Mouse (Mus musculus) Patski (cell line): ENCODE results near the gene Sass6. TPM values are rescaled to one million over a fixed set of nuclear protein-coding genes. Genes with fewer than 3 reads are reported as not detected.
A peak's percentile ranks its signal among the peaks of the same experiment; 100 is the strongest.
"Not testable (repeated sequence)": the region's sequence is repeated elsewhere in the genome, so short reads cannot be mapped to it uniquely, and the experiment has no call there.

Experiments used
- ATAC-seq: fragments of 100-300 bp; one replicate; pipeline ENCODE4 v1.8.0; 2021
- CTCF ChIA-PET: fragments of 350-600 bp; sonication (Branson Sonifier 250); formaldehyde crosslinking; loops from one replicate; lab custom pipeline; 2022; ENCODE audit warnings: inconsistent platforms; lab: Charles Lee
- POLR2A ChIA-PET: fragments of 350-600 bp; sonication (Branson Sonifier 250); formaldehyde crosslinking; loops from one replicate; lab custom pipeline; 2022; ENCODE audit warnings: antibody characterized with exemption, inconsistent platforms; lab: Charles Lee
- DNase-seq: peaks from one replicate; pipeline ENCODE4 v3.0.0-alpha.2; 2011; ENCODE audit warnings: low read depth, low spot score
- H3K27me3 ChIP-seq: fragments of 371-371 bp; one replicate; pipeline ENCODE4 v1.5.1; 2021
- CTCF ChIP-seq: fragments of 100-300 bp; IDR thresholded peaks from one replicate; pipeline ENCODE4 v1.5.1; 2021
- in situ Hi-C: fragments of 300-500 bp; cut with MboI; formaldehyde crosslinking; loops from 3 replicates; pipeline ENCODE4 v1.11.1; 2018; ENCODE audit warnings: low pct_unique_long_range_greater_than_20kb, mixed read lengths
- polyA plus RNA-seq: library from polyadenylated mRNA; unstranded; gene quantifications from one replicate; pipeline ENCODE4 v1.2.3, GENCODE M21; 2021

Gene Sass6
- polyA plus RNA-seq, 1 experiment from 2014 or later = 11.7 TPM

- TF ChIP-seq CTCF = no peak
- in situ Hi-C loops = no loop called here
- ATAC-seq = no peak
- H3K27me3 ChIP-seq = no peaks in the 10 kb centered on the region
- ChIA-PET CTCF (interaction anchor here (0.7 to 1.7 kb wide), 4 partner anchors 12 to 37 kb away, joined by 3 to 5 read pairs (median 4); no protein-coding TSS in a partner anchor), POLR2A (no interaction called here)
- no peak for DNase-seq
These were observed 47.1 kb downstream of the Sass6 start for GRCm38 (mm10) chr3:116641811-116642371.

GRCm38 (mm10) chr3:116642373-116642772 lies 47.6 kb downstream of the Sass6 start:
- DNase-seq (no peak), ATAC-seq (no peak)
- ChIA-PET POLR2A (no interaction called here), CTCF (interaction anchor here (0.7 to 1.8 kb wide), 4 partner anchors 11 to 38 kb away, joined by 3 to 5 read pairs (median 4); no protein-coding TSS in a partner anchor)
- in situ Hi-C loops = no loop called here
- H3K27me3 ChIP-seq = no peaks in the 10 kb centered on the region
- no peak for TF ChIP-seq CTCF

GRCm38 (mm10) chr3:116646387-116646786 lies 51.6 kb downstream of the Sass6 start:
- POLR2A ChIA-PET = no interaction called here
- ATAC-seq (no peak), DNase-seq (no peak)
- in situ Hi-C loops = no loop called here
- no peak for TF ChIP-seq CTCF
- H3K27me3 ChIP-seq = no peaks in the 10 kb centered on the region
- CTCF ChIA-PET = no interaction called here

- ChIA-PET CTCF (interaction anchor here (2.4 kb wide), 2 partner anchors 11 kb away, joined by 7 to 12 read pairs; no protein-coding TSS in a partner anchor), POLR2A (no interaction called here)
- no peaks in the 10 kb centered on the region for H3K27me3 ChIP-seq
- no peak for TF ChIP-seq CTCF
- ATAC-seq (no peak), DNase-seq (no peak)
- in situ Hi-C loops = no loop called here
These were observed 54.0 kb downstream of the Sass6 start for GRCm38 (mm10) chr3:116648805-116649204.

- CTCF ChIA-PET = interaction anchor here (0.8 to 2.4 kb wide), 8 partner anchors 9 to 143 kb away, joined by 3 to 12 read pairs (median 4); partner anchors contain the start of genes Dbt and Rtca
- ATAC-seq (no peak), DNase-seq (no peak)
- no peak for TF ChIP-seq CTCF
- in situ Hi-C loops = no loop called here
- POLR2A ChIA-PET = interaction anchor here (0.6 to 1.3 kb wide), 3 partner anchors 10 to 88 kb away, joined by 3 read pairs; no protein-coding TSS in a partner anchor
- no peaks in the 10 kb centered on the region for H3K27me3 ChIP-seq
These were observed 55.9 kb downstream of the Sass6 start for GRCm38 (mm10) chr3:116650698-116651097.

GRCm38 (mm10) chr3:116652033-116652446 lies 57.3 kb downstream of the Sass6 start:
- peak; percentile 47 for DNase-seq
- ChIA-PET POLR2A (no interaction called here), CTCF (interaction anchor here (0.6 kb wide), 1 partner anchor 9 kb away, joined by 3 read pairs; no protein-coding TSS in a partner anchor)
- ATAC-seq = peak; percentile 88
- TF ChIP-seq CTCF = no peak
- no peaks in the 10 kb centered on the region for H3K27me3 ChIP-seq
- in situ Hi-C loops = no loop called here

GRCm38 (mm10) chr3:116653278-116653945 lies 58.6 kb downstream of the Sass6 start:
- CTCF ChIA-PET = no interaction called here
- TF ChIP-seq CTCF = no peak
- DNase-seq (no peak), ATAC-seq (no peak)
- no peaks in the 10 kb centered on the region for H3K27me3 ChIP-seq
- in situ Hi-C loops = no loop called here
- POLR2A ChIA-PET = interaction anchor here (1.1 kb wide), 1 partner anchor 17 kb away, joined by 4 read pairs; no protein-coding TSS in a partner anchor

- ATAC-seq, H3K27me3 ChIP-seq, in situ Hi-C loops, POLR2A ChIA-PET, CTCF ChIA-PET, DNase-seq: not testable (repeated sequence)
These were observed 59.3 kb downstream of the Sass6 start for GRCm38 (mm10) chr3:116654051-116654450.

- TF ChIP-seq CTCF = no peak
- H3K27me3 ChIP-seq = no peaks in the 10 kb centered on the region
- ChIA-PET POLR2A (no interaction called here), CTCF (no interaction called here)
- ATAC-seq (no peak), DNase-seq (no peak)
- in situ Hi-C loops = no loop called here
These were observed 61.6 kb downstream of the Sass6 start for GRCm38 (mm10) chr3:116656184-116656965.

GRCm38 (mm10) chr3:116658928-116659565 lies 64.3 kb downstream of the Sass6 start:
- no peaks in the 10 kb centered on the region for H3K27me3 ChIP-seq
- in situ Hi-C loops = no loop called here
- ChIA-PET CTCF (interaction anchor here (1.3 to 2.3 kb wide), 2 partner anchors 9 to 40 kb away, joined by 3 to 12 read pairs; no protein-coding TSS in a partner anchor), POLR2A (no interaction called here)
- DNase-seq = no peak
- no peak for TF ChIP-seq CTCF
- ATAC-seq = no peak
